Mouse (Mus musculus): ENCODE results near the gene Sspn.

The Sspn gene

DNA sequence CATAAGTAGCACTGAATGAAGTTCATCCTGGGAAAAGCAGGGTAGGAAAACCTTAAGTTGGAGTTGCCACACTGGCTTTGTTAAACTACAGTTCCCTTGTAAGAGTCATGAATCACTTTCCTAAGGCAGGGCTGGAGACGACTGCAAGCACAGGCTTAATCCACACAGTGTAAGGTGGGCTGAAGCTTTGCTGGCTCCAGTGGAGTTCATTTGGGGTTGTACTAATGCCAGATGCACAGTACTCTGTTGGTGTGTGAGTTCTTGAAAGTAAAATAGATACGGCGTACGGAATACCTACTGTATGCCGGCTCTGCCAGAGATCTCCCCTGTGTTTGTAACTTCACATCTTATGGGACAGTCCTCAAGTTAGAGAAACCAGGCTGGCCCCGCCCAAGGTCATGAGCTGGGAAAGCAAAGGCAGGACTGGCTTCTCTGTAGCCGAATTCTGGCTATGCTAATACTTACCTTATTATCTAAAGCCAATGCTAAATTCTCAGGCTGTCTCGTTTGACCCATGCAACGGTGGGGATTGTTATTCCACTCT lies 3.3 kb downstream of the Sspn start:
- DNase-seq, result peak; percentile 31

DNA sequence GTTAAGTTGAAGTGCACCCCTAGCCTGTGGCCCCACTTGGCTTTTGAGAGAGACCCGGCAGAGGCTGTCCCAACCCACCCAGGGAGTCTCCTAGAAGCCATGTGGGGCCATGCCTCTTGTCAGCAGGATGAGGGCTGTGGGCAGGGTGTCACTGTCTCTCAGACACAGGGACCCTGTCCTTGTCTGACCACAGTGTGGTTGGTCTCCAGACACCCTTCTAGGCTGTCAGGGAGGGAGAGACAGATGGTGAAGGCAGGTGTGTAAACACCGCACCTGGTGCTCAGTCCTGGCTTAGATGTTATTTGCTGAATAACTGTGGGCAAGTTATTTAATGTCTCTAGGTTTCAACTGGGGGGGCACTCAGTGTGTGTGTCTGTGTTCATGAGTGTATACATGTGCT lies 4.5 kb downstream of the Sspn start:
- no peak for DNase-seq

DNA sequence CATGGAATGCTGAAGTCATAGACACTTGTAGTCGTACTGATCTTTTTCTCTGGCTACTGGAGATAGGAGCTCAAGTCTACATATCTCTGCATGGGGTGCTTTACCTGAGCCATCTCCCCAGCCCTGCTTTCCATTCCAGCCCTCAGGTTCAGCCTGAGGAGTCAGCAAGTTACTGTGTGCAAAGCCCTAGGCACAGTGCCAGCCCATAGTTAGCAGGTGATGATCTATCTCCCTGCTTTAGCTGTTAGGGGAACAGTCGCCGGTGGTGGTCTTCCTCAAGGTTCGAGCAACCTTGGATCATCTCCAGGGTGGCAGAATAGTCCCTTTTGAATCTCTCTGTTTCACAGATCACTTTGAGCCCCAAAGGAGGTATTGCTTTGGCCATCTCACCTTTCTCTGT lies 5.1 kb downstream of the Sspn start:
- DNase-seq, result peak; percentile 43

DNA sequence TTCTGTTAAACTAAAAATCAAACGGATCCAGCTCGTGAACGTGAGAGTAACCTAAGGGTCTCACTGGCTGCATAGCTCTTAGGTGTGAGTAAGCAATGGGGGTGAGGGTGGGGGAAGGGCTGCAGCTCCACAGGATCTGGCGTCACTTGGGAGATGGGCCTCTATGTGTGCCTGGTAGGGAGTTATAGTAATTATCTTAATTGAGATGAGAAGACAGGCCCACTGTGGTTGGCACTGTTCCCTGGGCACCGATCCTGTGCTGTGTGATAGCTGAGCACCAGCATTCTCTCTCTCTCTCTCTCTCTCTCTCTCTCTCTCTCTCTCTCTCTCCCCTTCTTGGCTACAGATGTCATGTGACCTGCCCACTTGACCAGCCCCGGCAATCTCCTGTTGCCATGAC lies 9.4 kb downstream of the Sspn start:
- no peak for DNase-seq

DNA sequence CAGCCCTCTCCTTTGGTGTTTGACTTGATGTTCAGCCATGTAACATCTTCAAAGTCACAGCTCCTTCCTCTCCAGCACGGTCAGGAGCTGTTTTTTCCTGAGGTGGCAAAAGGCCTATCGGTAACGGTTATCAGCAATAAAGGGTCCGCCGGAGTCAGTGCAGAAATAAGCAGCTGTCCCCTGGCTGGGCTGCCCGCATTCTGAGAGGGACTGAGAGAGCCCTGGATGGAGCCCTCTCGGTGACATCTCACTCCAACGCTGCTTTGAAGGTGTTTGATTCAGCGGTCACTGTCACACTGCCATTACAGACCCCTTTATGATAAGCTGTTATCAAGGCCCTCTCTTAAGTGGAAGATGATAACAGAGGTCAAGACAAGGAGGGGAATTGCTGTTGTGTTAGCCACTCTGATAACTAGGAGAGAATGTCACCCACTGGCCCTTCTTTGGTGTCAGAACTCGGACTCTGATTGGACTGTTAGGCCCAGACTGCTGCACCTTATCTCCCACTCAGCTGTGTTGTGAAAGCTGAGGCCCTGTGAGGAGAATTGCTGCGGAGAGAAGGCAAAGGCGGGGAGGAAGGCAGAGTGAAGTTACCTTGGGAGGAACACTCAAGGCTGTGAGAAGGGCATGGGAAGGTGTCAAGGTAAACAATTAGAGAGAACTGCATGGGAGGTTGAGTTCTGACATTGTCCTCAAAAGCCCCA lies 11.0 kb downstream of the Sspn start:
- no peak for DNase-seq

DNA sequence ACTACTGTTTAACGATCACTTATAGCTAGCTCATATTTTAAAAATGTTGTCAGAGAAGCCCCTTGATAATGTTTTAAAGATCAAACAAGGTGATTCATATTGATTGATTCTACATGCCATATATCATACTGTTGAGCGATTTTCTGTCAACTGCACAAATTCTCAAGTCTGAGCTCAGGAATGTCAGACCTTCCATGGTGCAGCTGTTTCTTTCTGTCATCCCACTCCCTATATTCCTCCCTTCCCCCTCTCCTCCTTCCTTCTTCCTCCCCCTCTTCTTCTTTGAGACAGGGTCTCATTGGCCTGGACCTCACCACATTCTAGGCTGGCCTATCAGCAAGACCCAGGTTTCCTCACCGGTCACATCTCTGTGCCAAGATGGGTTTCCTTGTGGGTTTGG lies 12.0 kb downstream of the Sspn start:
- no peak for DNase-seq

DNA sequence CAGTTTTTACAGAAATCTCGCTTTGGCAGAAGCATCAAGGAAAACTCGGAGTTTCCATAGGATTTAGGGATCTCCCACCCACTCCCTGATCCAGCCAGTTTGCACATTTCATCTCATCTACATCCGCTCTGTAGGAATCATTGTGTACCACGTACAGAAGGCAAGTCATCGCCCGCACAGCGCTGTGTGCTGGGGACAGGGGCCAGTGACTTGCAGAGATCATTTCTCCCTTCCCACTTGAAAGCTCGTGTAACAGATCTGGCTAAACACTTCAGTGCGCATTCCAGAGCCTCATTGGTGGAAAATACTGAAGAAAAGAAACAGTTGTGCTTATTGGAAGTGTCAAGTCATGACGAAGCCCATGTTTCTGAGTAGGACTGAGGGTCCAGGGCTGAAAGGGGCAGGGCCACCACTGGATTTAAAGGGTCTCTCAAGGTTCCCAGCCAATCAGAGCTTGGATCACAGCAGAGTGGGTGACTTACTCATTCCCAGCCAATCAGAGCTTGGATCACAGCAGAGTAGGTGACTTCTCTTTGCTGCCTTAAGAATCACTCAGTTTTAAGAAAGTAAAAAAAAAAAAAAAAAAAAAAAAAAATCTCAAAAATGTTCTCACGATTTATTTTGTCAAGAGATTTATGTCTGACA lies 14.4 kb downstream of the Sspn start:
- no peak for DNase-seq

DNA sequence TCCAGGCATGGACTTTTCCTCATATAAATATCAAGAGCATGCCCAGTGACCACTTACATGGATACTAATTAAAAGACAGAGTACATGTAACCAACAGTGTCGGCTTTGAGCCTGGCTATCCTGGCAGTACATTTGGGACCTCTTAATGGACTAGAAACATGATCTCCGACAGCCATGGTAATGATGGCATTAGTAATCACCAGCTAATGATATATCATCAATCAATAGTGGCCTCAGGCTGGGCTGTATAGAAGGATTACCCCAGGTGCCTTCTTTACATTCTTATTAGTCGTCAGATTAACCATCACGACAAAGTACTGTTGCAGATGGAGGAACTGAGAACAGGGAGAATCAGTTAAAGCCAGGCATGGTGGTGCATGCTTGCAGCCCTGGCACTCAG lies 17.6 kb downstream of the Sspn start:
- no peak for DNase-seq

DNA sequence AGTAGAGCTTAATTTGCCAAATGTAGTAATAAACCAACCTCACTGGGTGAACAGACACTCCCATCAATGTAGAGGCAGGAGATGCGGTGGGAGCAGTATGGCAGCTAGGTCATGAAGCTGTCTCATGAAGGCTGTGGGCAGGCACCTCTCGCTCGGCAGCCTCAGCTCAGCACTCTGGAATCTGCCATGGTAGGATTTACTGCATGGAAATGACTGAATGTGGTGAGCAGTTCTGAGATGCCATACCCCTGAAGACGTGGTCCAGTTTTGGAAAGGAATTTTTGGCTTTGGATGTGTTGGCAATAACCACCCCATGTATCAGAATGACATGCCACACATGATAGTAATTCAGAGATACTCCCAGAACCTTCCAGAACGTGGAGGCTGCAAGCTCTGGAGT lies 19.2 kb downstream of the Sspn start:
- no peak for DNase-seq

DNA sequence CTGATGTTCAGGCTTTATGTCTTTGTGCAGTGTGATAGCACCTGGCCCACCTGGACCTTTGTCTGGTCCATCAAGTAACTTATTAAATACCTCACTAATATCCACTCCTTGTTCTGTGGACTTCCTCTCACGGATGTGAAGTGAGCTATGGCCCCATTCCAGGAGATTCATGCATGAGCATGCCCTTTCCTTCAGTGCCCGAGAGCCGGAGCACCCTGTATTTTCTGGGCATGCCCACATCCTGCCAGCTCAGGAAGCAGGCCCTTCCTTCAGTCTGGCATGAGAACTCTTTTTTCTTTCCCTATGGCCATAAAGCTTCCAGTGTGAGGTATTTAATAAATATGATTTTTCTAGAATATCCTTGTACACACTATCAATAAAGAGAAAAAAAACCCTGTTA lies 21.2 kb downstream of the Sspn start:
- DNase-seq, result peak; percentile 31

DNA sequence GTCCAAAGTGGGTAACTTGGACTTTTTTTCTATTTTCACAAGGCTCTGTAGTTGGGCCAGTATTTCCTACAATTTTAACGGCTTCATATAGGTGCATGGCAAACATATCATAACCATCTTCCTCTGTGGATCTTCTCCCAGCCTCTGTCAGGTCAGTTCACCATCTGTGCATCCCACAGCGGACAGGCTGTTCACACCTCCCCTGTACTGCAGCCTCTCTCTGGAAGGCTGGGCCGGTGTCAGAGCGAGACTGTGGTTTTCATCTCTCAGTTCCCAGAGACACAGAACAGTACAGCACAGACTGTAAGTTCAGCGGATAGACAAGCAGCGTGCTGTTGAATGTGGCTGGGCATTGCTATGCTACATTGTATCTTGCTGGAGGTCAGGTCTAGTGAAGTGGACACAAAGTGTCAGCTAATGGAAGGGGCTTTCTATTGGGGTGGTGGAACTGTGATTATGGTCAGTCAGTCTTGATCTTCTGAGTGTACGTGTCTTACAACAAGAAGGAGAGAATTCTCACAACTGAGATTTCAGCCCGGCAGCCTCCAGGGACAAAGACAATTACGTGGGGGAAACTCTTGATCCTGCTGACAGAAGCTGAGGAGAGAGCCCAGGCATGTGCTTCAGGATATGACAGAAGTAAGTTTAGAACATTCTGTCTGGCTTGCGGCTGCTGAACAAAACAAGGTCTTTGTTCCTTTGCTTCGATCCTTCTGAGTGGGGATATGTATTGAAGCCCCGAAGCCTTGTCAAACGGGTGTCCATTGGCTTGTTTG lies 21.9 kb downstream of the Sspn start:
- DNase-seq, result no peak

DNA sequence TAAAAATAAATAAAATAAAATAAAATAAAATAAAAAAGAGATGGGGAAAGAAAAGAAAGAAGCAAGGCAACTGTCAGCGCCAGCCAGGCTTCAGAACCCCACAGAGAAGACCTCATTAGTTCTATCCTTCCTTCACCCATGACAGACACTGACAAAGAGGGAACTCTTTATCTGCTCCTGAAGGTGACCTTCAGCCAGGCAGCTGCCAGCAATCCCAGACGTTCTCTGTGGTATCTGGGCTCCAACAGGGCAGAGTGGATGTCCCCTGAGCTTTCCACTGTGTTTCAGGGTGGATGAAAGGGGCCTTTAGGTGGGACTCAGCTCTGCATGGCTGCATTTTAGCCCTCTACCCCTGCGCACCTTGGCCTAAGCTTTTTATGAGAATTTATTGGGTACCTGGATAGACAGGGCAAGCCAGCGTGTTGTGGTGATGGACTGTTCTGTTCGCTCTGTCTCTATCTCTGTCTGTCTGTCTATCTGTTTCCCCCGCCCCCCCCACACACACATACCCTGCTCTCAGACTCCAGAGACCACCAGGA lies 26.1 kb downstream of the Sspn start:
- no peak for DNase-seq

DNA sequence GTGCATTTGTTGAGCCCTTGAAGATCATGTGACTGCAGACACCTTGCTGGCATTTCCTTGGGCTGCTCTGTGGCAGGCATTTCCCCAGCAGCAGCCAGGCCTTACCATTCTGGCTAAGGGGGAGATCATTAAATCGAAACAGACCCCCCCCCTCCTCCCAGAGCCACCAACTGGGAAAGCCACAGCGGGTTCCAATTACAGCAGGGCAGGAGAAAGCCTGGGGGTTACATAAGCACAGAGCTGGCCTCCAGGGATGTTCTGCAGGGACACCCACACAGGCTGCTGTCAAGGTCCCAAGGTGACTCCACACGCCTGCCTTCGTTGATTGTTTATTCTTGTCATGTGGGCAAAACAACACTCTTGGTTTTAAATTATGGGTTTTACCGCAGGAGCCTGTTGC lies 26.6 kb downstream of the Sspn start:
- DNase-seq, result no peak

DNA sequence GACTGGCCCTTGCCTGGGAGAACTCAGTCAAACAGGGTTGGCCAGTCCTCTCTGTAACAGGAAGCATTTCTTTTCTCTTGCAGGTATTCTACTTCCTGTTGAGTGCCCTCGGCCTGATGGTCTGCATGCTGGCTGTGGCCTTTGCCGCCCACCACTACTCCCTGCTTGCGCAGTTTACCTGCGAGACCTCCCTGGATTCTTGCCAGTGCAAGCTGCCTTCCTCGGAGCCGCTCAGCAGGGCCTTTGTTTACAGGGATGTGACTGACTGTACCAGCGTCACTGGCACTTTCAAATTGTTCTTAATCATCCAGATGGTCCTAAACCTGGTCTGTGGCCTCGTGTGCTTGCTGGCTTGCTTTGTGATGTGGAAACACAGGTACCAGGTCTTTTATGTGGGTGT lies 29.6 kb downstream of the Sspn start:
- DNase-seq, result no peak

DNA sequence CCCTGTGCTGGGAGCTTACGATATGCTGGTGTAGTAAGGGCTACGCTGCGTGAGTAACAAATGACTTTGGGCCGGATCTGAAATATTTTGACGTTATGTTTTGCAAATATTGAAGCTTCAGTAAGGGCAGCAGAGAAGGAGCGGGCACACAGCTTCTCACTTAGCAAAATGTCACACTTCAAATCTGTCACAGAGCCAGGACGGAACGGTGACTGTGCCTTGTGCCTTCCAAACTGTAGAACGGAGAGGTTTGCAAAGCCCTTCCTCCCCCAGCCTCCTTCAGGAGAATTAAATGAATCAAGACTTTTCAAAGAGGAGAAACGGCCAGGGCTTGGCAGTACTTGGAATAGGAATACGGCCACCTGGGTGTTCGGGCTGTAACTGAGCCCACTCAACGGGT lies 32.5 kb downstream of the Sspn start:
- no peak for DNase-seq

DNA sequence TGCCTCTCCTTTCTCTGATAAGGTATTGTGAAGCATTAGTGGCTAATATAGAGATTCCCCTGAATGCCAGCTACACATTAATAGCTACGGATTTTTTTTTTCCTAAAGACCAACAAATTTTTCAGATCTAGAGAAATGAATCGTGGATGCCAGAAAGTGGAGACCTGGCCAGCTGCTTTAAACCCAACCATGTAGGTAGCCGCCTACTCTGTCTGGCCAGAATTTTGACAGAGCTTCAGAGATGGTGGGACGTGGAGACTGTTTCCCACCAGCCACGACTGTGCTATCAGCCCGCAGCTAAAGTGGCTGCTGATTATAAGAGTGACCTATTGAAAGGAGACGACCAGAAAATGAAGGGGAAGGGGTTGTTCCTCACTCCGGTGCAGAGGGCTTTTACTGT lies 36.3 kb downstream of the Sspn start:
- no peak for DNase-seq

DNA sequence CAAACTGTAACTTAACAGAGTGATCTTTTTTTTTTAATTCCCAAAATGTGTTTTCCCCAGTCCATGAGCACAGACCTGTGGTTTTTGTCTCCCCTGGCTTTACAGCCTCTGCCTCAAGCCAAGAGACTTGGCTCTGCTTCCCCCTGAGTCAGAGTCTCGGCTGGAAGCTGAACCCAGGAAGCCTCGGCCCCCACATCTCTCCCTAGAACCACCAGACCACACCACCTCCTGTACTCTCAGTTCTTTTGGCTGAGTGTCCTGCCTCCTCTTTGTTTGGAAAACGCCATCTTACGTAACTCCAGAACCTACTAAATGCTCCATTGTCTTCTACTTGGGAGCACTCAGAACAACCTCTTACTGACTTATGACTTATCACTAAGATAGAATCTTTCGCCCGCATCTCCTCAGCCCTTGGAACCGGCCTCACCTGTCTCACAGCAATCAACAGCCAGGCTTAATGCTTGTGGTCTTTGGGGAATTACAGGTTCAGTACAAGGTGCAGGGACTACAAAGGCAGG lies 36.9 kb downstream of the Sspn start:
- no peak for DNase-seq

DNA sequence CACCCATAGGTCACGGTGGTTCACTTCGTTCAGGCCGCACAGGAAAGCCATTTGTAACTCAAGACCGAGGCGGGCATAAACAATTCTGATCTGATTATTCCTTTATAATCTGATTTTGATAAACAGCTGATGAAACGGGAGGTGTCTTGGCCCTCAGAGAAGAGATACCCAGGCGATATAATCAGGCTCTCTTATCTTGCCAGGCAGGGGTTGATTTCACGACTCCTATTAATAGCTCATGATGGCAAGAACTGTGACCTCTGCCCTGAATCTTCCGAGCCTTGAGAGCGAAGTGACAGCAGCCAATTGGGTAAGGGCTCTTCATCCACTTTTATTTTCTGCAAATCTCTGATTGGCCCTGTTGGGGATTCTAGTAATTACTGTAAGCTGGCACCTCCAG lies 37.4 kb downstream of the Sspn start:
- DNase-seq, result no peak

DNA sequence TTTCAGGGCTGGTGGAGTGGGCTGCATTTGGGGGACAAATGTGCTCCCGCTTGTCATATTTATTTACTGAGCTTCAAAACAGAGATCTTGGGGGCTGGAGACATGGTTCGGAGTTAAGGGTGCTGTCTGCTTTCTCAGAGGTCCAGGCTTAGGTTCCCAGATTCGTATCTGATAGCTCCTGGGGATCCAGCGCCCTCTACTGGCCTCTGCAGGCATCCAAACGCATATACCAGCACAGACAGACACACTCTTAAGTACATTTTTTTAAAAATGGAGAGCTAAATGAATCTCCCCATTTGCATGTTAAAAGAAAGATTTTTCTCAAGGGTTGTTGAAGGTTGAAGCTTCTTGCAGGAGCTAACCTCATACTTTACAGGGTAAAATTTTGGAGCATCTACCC lies 38.1 kb downstream of the Sspn start:
- no peak for DNase-seq

DNA sequence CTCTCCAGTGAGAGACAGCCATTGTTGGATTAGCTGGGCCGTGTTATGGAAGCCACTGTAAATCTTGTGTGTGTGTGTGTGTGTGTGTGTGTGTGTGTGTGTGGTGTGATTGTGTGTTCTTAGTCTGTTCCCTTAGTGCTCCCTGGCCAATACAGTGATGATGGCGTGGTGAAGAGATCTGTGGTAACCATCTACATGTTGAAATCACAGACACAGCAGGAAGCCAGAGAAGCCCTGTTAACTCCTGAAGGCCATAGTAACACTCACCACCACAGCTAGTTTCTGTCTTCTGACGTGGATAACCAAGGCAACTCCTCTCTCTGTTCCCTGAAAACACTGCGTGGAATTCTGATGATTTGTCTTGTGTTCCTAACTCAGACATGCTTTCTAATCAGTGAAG lies 40.7 kb downstream of the Sspn start:
- no peak for DNase-seq

DNA sequence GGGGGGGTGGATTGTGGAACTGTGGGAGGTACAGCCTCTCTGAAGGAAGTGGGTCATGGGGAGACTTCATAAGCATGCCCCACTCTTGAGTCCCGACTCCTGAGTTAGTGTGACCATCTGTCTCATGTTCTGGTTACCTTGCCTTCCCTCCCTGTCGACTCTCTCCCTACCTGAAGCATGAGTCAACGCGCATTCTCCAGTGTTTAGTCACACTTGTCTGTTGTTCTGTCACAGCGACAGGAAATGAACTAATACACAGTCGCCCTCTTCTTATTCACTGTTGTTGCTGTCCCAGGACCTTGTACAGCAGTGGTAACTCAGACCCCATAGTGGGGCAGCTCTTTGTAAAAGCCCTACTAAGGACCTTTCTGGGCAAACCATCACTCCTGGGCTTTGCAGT lies 41.4 kb downstream of the Sspn start:
- DNase-seq, result no peak

DNA sequence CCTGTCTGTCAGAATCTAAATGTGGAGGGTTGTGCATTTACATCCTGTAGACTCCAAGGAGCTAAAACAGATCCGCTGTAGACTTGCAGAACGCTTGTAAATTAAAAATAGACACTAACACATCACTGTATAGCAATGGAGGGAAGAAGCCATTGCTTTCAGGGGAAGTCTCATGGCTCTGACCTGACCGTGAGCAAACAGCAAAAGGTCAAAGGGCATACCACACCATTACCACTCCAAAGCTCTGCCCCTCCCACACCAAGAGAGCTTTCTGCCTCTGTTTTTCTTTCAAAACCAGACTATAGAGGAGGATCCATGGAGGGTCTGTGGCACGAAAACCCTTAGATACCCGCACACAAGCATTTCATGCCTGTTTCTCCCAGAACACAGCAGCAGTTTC lies 41.9 kb downstream of the Sspn start:
- no peak for DNase-seq

DNA sequence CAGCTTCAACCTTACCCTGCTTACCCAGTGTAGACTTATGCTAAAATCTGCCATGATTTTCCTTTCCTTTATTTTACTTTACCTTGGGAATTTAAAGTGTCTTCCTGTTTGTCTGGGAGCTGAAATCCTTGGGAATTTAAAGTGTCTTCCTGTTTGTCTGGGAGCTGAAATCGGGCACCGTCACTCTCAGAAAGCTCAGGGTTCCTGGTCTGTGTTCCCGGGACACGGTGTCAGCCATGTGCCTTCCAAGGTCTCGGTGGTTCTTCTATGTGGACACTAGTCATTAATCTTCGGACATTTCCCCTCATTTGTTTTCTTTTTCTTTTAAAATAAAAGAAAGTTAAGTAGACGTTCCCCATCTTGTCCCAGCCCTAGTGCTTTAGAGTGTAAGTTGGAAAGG lies 43.3 kb downstream of the Sspn start:
- DNase-seq, result no peak

DNA sequence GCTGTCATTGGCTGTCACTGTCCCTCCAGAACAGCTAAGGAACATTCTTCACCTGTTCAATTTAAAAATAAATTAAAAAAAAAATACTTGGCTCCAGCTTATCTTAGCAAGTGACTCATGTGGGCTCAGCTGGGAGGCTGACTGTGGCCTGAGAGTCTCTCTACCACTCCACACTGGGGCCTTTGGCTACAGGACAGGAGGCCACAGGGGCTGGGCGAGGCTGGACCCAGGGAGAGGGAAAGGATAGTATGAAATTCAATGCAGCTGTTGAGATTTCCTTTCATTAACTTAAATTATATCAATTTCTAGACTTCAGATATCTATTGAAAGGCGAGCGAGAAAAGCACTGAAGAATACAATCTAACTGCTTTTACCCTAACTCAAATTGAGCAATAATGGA lies 45.9 kb downstream of the Sspn start:
- no peak for DNase-seq

Measured in kidney, postnatal 10 days (tissue).